Mouse (Mus musculus) forebrain, embryonic 14.5 days (tissue): ENCODE data around the gene Fam71f1. TPM values are rescaled to one million over a fixed set of nuclear protein-coding genes. Genes with fewer than 3 reads are reported as not detected.
"Not testable (repeated sequence)": the region's sequence is repeated elsewhere in the genome, so short reads cannot be mapped to it uniquely, and the experiment has no call there.

Experiments used
- ATAC-seq: fragments of 200-750 bp; cut with Nextera tagmentation; 2 replicates; pipeline ENCODE4 v1.8.0; 2017; ENCODE audit warnings: mild to moderate bottlenecking, moderate library complexity
- DNase-seq: peaks from one replicate; pipeline ENCODE4 v3.0.0-alpha.2; 2015; ENCODE audit warnings: low spot score
- H3K27ac ChIP-seq: fragments of 300-500 bp; sonication (generic); 2 replicates; pipeline ENCODE4 v1.5.1; 2014; ENCODE audit warnings: low read depth, mild to moderate bottlenecking, control low read depth, low read length, moderate library complexity
- H3K27me3 ChIP-seq: fragments of 300-500 bp; sonication (generic); replicated peaks from 2 replicates; pipeline ENCODE4 v1.6.1; 2014; ENCODE audit warnings: low read length, control low read depth, mixed read lengths; ENCODE audit not compliant: control insufficient read depth, insufficient read depth
- H3K36me3 ChIP-seq: fragments of 300-500 bp; sonication (generic); 2 replicates; pipeline ENCODE4 v1.6.1; 2014; ENCODE audit warnings: low read length, control low read depth; ENCODE audit not compliant: control insufficient read depth, insufficient read depth
- H3K4me1 ChIP-seq: fragments of 300-500 bp; sonication (generic); 2 replicates; pipeline ENCODE4 v1.6.1; 2014; ENCODE audit warnings: antibody characterized with exemption, low read length, control low read depth; ENCODE audit not compliant: control insufficient read depth, insufficient read depth
- H3K4me2 ChIP-seq: fragments of 300-500 bp; sonication (generic); 2 replicates; pipeline ENCODE4 v1.6.1; 2014; ENCODE audit warnings: mild to moderate bottlenecking, control low read depth, low read length
- H3K4me3 ChIP-seq: fragments of 300-500 bp; sonication (generic); 2 replicates; pipeline ENCODE4 v1.5.1; 2014; ENCODE audit warnings: low read depth, low read length, control low read depth
- H3K9ac ChIP-seq: fragments of 300-500 bp; sonication (generic); 2 replicates; pipeline ENCODE4 v1.6.1; 2014; ENCODE audit warnings: mild to moderate bottlenecking, low read length, control low read depth, moderate library complexity
- H3K9me3 ChIP-seq: fragments of 300-500 bp; sonication (generic); replicated peaks from 2 replicates; pipeline ENCODE4 v1.6.1; 2016; ENCODE audit warnings: low read length, control low read depth, mixed read lengths; ENCODE audit not compliant: control insufficient read depth
- WGBS: fragments of 180-500 bp; shearing (Covaris S2); extraction: QIAGEN DNeasy Blood & Tissue Kit; methylation state at CpG from one replicate; pipeline ENCODE4 v1.1.7; 2014; 5-methylcytosine and 5-hydroxymethylcytosine counted together
- polyA plus RNA-seq: library from polyadenylated mRNA; unstranded; fragments of >200 nt; fragmentation: Nextera tagmentation; extraction: Ambion mirVana; gene quantifications from 2 replicates; pipeline ENCODE4 v1.2.1, GENCODE M21; 2014

Fam71f1 gene
- polyA plus RNA-seq, 1 experiment from 2014 or later, result not detected

- Histone ChIP-seq H3K4me2 (no peak overlapping the region), H3K27me3 (no peaks in the 10 kb centered on the region), H3K36me3 (no peaks in the 10 kb centered on the region), H3K27ac (no peak overlapping the region), H3K9ac (no peak overlapping the region), H3K4me3 (no peak overlapping the region), H3K4me1 (no peaks in the 10 kb centered on the region), H3K9me3 (no peaks in the 10 kb centered on the region)
- 81% methylated on average over 2 of the region's 2 CpGs for WGBS
- DNase-seq (no peak), ATAC-seq (no peak)
Observed at GRCm38 (mm10) chr6:29317286-29317685, 1.7 kb upstream of the Fam71f1 start.

DNA sequence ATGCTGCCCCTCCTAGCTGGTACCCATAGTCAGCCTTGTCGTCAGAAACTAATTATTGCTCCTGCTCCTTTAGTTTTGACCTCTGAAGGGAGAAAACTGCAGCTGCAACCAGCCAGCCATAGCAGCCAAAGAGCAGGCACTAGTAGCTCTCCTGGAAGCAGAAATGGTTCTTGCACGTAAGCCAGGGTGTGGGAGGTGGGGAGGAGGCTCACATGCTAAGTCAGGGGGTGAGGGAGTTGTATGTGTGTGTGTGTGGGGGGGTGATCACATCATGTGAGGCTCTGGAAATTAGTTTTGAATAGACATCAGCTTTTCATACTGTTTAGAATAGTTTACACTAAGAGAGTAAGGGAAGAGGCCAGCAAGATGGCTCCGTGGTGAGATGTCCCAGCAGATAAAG is 999 bp upstream of the Fam71f1 start:
- H3K4me3 ChIP-seq, result no peak overlapping the region
- H3K36me3 ChIP-seq, result no peaks in the 10 kb centered on the region
- 71% methylated on average over 3 of the region's 3 CpGs for WGBS
- DNase-seq (no peak), ATAC-seq (no peak)
- no peaks in the 10 kb centered on the region for H3K4me1 ChIP-seq
- no peaks in the 10 kb centered on the region for H3K27me3 ChIP-seq
- H3K4me2 ChIP-seq, result no peak overlapping the region
- no peak overlapping the region for H3K9ac ChIP-seq
- no peak overlapping the region for H3K27ac ChIP-seq
- no peaks in the 10 kb centered on the region for H3K9me3 ChIP-seq

DNA sequence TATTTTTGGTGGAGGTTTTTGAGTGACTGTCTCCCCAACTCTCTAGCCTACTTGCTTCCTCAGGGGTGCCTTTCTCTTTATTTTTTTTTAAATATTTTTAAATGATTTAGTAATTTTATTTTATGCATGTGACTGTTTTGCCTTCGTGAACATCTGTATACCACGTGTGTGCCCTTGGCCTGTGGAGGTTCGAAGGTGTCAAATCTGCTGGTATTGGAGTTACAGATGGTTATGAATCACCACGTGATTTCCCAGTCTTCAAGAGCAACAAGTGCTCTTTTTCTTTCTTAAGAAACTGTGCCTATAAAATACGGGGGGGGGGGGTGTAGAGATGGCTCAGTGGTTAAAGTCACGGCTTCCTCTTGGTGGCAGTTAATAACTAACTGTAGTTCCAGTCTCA is 2.6 kb downstream of the Fam71f1 start:
- Histone ChIP-seq H3K4me2 (no peak overlapping the region), H3K36me3 (no peaks in the 10 kb centered on the region), H3K9me3 (no peaks in the 10 kb centered on the region), H3K4me1 (no peaks in the 10 kb centered on the region), H3K4me3 (no peak overlapping the region), H3K9ac (no peak overlapping the region), H3K27me3 (no peaks in the 10 kb centered on the region), H3K27ac (no peak overlapping the region)
- ATAC-seq (no peak), DNase-seq (no peak)
- 80% methylated on average over 6 of the region's 6 CpGs for WGBS

DNA sequence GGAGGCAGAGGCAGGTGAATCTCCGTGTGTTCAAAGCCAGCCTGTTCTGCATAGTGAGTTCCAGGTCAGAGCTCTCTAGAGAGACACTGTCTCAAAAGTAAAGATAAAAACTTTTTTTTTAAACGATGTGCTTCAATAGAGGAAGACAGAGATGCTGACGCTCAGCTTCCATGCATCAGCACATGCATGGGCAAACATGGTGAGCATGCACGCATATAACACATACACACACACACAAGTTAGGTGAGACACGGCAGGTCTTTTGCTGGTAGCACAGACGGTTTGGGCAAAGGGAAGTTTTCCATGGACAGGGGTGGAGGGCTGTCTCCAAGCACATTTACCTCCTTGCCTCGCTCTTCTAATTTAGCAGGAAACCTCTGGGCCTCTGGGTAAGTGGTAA is 3.2 kb downstream of the Fam71f1 start:
- H3K4me2 ChIP-seq, result no peak overlapping the region
- no peaks in the 10 kb centered on the region for H3K9me3 ChIP-seq

DNA sequence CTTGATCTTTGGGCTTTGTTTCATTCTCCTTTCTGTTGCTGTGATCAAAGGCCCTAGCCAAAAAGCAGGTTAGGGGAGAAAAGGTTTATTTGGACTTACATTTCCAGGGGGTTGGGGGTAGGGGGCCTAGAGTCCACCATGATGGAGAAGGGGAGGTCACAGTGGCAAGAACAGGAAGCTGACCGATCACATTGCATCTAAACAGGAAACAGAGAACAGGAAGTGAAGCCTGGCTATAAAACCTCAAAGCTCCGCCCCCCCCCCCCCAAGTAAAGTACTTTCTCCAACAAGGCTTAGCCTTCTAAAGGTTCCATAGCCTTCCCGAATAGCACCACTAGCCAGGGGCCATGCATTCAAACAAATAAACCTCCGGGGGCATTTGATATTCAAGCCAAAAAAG is 3.8 kb downstream of the Fam71f1 start:
- Histone ChIP-seq H3K4me1 (no peaks in the 10 kb centered on the region), H3K36me3 (no peaks in the 10 kb centered on the region), H3K27me3 (no peaks in the 10 kb centered on the region), H3K4me2 (no peak overlapping the region), H3K27ac (no peak overlapping the region), H3K9me3 (no peaks in the 10 kb centered on the region), H3K9ac (no peak overlapping the region), H3K4me3 (no peak overlapping the region)
- 88% methylated on average over 4 of the region's 4 CpGs for WGBS
- DNase-seq (no peak), ATAC-seq (no peak)

More for the DNA sequence above, 3.2 kb downstream of the Fam71f1 start:
- no peak for ATAC-seq
- H3K9ac ChIP-seq, result no peak overlapping the region
- no peaks in the 10 kb centered on the region for H3K36me3 ChIP-seq
- H3K27me3 ChIP-seq, result no peaks in the 10 kb centered on the region
- WGBS, result 91% methylated on average over 7 of the region's 7 CpGs
- no peaks in the 10 kb centered on the region for H3K4me1 ChIP-seq
- no peak overlapping the region for H3K4me3 ChIP-seq
- DNase-seq, result no peak
- no peak overlapping the region for H3K27ac ChIP-seq

DNA sequence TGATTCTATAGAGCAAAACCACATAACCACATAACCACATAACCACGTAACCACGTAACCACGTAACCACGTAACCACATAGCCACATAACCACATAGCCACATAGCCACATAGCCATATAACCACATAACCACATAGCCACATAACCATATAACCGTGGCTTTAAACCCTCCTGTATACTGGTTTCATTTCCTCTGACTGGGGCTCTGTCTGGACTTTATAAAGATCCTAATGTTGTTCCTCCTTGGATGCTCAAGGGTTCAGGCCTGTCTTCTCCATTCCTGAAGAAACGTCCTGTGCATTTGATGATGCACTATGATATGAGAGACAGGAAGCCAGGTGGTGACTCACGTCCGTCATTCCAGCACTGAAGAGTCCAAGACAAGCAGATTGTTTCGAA is 8.0 kb downstream of the Fam71f1 start:
- Histone ChIP-seq H3K9me3 (no peaks in the 10 kb centered on the region), H3K4me1 (no peaks in the 10 kb centered on the region), H3K9ac (no peak overlapping the region), H3K36me3 (no peaks in the 10 kb centered on the region), H3K4me2 (no peak overlapping the region), H3K4me3 (no peak overlapping the region), H3K27ac (no peak overlapping the region), H3K27me3 (no peaks in the 10 kb centered on the region)
- 90% methylated on average over 9 of the region's 9 CpGs for WGBS
- no peak for DNase-seq
- ATAC-seq, result no peak

DNA sequence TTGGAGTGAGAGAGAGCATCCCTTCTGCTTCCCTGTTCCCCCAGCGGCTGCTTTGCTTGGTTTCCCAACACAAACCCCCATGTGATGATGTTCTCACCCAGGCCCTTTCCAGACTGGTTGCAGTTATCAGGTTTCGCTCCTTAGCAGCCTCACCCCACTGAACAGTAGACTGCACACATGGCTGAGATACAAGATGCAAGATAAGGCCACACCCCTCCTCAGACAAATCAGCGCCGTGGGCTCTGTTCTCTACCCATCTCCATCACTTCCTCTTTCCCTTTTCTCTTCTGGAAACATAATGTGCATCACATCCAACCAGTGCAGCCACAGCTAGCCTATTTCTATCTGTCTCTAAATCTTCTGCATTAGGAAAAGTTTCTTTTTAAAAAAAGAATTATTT is 10.6 kb downstream of the Fam71f1 start:
- no peak overlapping the region for H3K27ac ChIP-seq
- 71% methylated on average over 4 of the region's 4 CpGs for WGBS
- DNase-seq (no peak), ATAC-seq (no peak)
- H3K4me2 ChIP-seq, result no peak overlapping the region
- H3K4me3 ChIP-seq, result no peak overlapping the region
- no peaks in the 10 kb centered on the region for H3K36me3 ChIP-seq
- H3K9ac ChIP-seq, result no peak overlapping the region
- no peaks in the 10 kb centered on the region for H3K4me1 ChIP-seq
- no peaks in the 10 kb centered on the region for H3K9me3 ChIP-seq
- H3K27me3 ChIP-seq, result no peaks in the 10 kb centered on the region

DNA sequence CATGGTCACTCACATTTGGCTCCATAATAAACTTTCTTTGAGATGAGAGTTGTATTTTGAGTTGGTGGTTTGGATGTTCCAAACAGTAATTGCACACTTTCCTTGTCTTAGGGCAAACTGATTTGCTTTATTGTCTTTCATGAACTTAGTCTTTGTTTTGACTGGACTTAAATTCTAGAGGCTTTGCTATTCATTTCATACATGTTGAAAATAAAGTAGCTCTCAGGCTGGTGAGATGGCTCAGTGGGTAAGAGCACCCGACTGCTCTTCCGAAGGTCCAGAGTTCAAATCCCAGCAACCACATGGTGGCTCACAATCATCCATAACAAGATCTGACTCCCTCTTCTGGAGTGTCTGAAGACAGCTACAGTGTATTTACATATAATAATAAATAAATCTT is 27.6 kb downstream of the Fam71f1 start:
- not testable (repeated sequence) for H3K36me3 ChIP-seq, H3K4me2 ChIP-seq, H3K9me3 ChIP-seq, DNase-seq, H3K27ac ChIP-seq, H3K4me1 ChIP-seq, ATAC-seq, H3K4me3 ChIP-seq, H3K9ac ChIP-seq, H3K27me3 ChIP-seq
- WGBS, result 98% methylated on average over 2 of the region's 2 CpGs

GRCm38 (mm10) chr6:29347189-29347588 is 28.2 kb downstream of the Fam71f1 start:
- no peaks in the 10 kb centered on the region for H3K27me3 ChIP-seq
- no peak for ATAC-seq
- no peaks in the 10 kb centered on the region for H3K36me3 ChIP-seq
- 37% methylated on average over 7 of the region's 7 CpGs for WGBS
- H3K27ac ChIP-seq, result peak overlapping the region; percentile 85
- peak overlapping the region; percentile 80 for H3K9ac ChIP-seq
- H3K4me3 ChIP-seq, result peak overlapping the region; percentile 82
- peak; percentile 2 for DNase-seq
- peaks cover 9% of the 10 kb centered on the region for H3K4me1 ChIP-seq
- H3K4me2 ChIP-seq, result peak overlapping the region; percentile 84
- no peaks in the 10 kb centered on the region for H3K9me3 ChIP-seq
